Mouse (Mus musculus): ENCODE measurements around the gene Olfr1259. TPM values are rescaled to one million over a fixed set of nuclear protein-coding genes. Genes with fewer than 3 reads are reported as not detected.

Gene Olfr1259
- polyA plus RNA-seq (2014; fragmentation: Illumina TruSeq; extraction: RNeasy Lipid Tissue Mini Kit (QIAGEN cat#74804); ENCODE audit: low read depth, low replicate concordance), result not detected

GRCm38 (mm10) chr2:89948564-89948963, at the start of gene Olfr1259:
Gene Olfr1259, minus strand, starts transcription at chr2:89948664.

DNA sequence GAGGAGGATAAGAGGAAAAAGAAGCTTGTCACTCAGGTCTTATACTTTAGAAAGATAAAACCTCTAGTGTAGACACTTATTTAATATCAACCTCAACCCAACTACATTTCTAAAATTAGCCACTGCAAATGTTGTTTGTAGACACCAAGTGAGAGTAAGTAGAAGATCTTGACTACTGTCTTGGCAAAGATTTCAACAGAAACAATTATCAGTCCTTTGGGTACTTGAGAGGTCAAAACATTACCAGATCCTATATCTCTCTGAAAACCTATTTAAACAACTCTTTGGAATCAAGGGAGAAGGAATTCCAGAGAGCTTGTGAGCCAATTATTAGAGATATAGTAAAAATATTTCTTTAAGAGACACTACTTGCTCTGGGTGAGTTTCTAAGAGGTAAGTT, 42.5 kb upstream of the Olfr1259 start, which contains the start of gene Olfr1261:
TSS of gene Olfr1261 (plus strand) at position 301 of the 400 bp plus-strand sequence.

DNA sequence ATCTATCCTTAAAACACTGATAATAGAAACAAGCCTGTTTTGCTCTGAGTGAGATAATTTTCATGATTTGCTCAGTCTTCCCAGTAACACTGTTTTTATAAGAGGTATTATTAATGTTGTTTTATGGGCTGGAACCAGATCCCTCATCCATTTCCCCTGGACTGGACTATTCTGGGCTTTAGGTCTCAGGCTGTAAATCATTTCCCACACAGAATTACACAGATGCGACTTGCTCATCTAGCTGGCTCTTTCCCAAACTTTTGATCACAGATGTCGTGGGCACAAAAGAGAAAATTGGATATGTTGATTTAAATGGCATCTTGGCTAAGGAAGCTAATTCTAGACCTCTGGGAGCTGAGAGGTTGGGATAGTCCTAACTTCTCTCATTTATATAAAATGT, 25.7 kb upstream of the Olfr1259 start, which contains the start of gene Olfr1260:
TSS of gene Olfr1260 (plus strand) at position 157 of the 400 bp plus-strand sequence.

DNA sequence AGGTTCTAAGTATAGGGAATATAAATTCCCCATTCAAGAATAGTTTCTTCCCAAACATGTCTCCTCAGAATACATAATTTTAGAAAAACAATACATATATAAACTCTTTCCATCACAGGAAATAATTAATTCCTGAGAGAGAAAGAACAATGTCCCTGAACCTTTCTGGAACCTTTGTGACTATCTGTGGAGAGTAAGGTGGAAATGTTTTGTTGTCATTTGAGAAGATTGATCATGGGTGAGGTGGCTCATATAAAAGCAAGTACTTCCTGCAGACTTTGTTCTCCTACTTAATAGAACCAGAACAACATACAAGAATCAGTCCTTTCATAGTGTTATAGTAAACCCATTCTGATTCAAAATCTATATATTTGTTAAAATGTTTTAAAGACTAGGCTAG, 21.5 kb downstream of the Olfr1259 start, which contains the start of gene Olfr1258:
TSS of gene Olfr1258 (plus strand) at position 301 of the 400 bp plus-strand sequence.

Other genes with a start within 250 kb of the Olfr1259 start
- not detected for gene Olfr1252, start 223.7 kb downstream of the Olfr1259 start, polyA plus RNA-seq (2014; fragmentation: Illumina TruSeq; extraction: RNeasy Lipid Tissue Mini Kit (QIAGEN cat#74804); ENCODE audit: low read depth, low replicate concordance)
- not detected for gene Olfr1253, start 191.6 kb downstream of the Olfr1259 start, polyA plus RNA-seq (2014; fragmentation: Illumina TruSeq; extraction: RNeasy Lipid Tissue Mini Kit (QIAGEN cat#74804); ENCODE audit: low read depth, low replicate concordance)
- not detected for gene Olfr1254, start 155.0 kb downstream of the Olfr1259 start, polyA plus RNA-seq (2014; fragmentation: Illumina TruSeq; extraction: RNeasy Lipid Tissue Mini Kit (QIAGEN cat#74804); ENCODE audit: low read depth, low replicate concordance)
- gene Olfr1255, start 136.6 kb downstream of the Olfr1259 start, polyA plus RNA-seq (2014; fragmentation: Illumina TruSeq; extraction: RNeasy Lipid Tissue Mini Kit (QIAGEN cat#74804); ENCODE audit: low read depth, low replicate concordance), result not detected
- not detected for gene Olfr1256, start 107.1 kb downstream of the Olfr1259 start, polyA plus RNA-seq (2014; fragmentation: Illumina TruSeq; extraction: RNeasy Lipid Tissue Mini Kit (QIAGEN cat#74804); ENCODE audit: low read depth, low replicate concordance)
- not detected for gene Olfr48, start 100.5 kb downstream of the Olfr1259 start, polyA plus RNA-seq (2014; fragmentation: Illumina TruSeq; extraction: RNeasy Lipid Tissue Mini Kit (QIAGEN cat#74804); ENCODE audit: low read depth, low replicate concordance)
- gene Olfr1257, start 70.2 kb downstream of the Olfr1259 start, polyA plus RNA-seq (2014; fragmentation: Illumina TruSeq; extraction: RNeasy Lipid Tissue Mini Kit (QIAGEN cat#74804); ENCODE audit: low read depth, low replicate concordance), result not detected
- not detected for gene Olfr1258, start 21.4 kb downstream of the Olfr1259 start, polyA plus RNA-seq (2014; fragmentation: Illumina TruSeq; extraction: RNeasy Lipid Tissue Mini Kit (QIAGEN cat#74804); ENCODE audit: low read depth, low replicate concordance)
- not detected for gene Olfr1260, start 25.7 kb upstream of the Olfr1259 start, polyA plus RNA-seq (2014; fragmentation: Illumina TruSeq; extraction: RNeasy Lipid Tissue Mini Kit (QIAGEN cat#74804); ENCODE audit: low read depth, low replicate concordance)
- not detected for gene Olfr1261, start 42.6 kb upstream of the Olfr1259 start, polyA plus RNA-seq (2014; fragmentation: Illumina TruSeq; extraction: RNeasy Lipid Tissue Mini Kit (QIAGEN cat#74804); ENCODE audit: low read depth, low replicate concordance)
- not detected for gene Olfr1262, start 51.5 kb upstream of the Olfr1259 start, polyA plus RNA-seq (2014; fragmentation: Illumina TruSeq; extraction: RNeasy Lipid Tissue Mini Kit (QIAGEN cat#74804); ENCODE audit: low read depth, low replicate concordance)
- gene Olfr1263, start 63.5 kb upstream of the Olfr1259 start, polyA plus RNA-seq (2014; fragmentation: Illumina TruSeq; extraction: RNeasy Lipid Tissue Mini Kit (QIAGEN cat#74804); ENCODE audit: low read depth, low replicate concordance), result not detected
- gene Olfr1264, start 76.9 kb upstream of the Olfr1259 start, polyA plus RNA-seq (2014; fragmentation: Illumina TruSeq; extraction: RNeasy Lipid Tissue Mini Kit (QIAGEN cat#74804); ENCODE audit: low read depth, low replicate concordance), result not detected
- gene Olfr1265, start 86.7 kb upstream of the Olfr1259 start, polyA plus RNA-seq (2014; fragmentation: Illumina TruSeq; extraction: RNeasy Lipid Tissue Mini Kit (QIAGEN cat#74804); ENCODE audit: low read depth, low replicate concordance), result not detected
- not detected for gene Olfr140, start 114.9 kb upstream of the Olfr1259 start, polyA plus RNA-seq (2014; fragmentation: Illumina TruSeq; extraction: RNeasy Lipid Tissue Mini Kit (QIAGEN cat#74804); ENCODE audit: low read depth, low replicate concordance)
- gene Olfr1269, start 172.7 kb upstream of the Olfr1259 start, polyA plus RNA-seq (2014; fragmentation: Illumina TruSeq; extraction: RNeasy Lipid Tissue Mini Kit (QIAGEN cat#74804); ENCODE audit: low read depth, low replicate concordance), result not detected
- not detected for gene Olfr32, start 193.6 kb upstream of the Olfr1259 start, polyA plus RNA-seq (2014; fragmentation: Illumina TruSeq; extraction: RNeasy Lipid Tissue Mini Kit (QIAGEN cat#74804); ENCODE audit: low read depth, low replicate concordance)
- gene Olfr1270, start 204.4 kb upstream of the Olfr1259 start, polyA plus RNA-seq (2014; fragmentation: Illumina TruSeq; extraction: RNeasy Lipid Tissue Mini Kit (QIAGEN cat#74804); ENCODE audit: low read depth, low replicate concordance), result not detected

Data from adrenal gland, adult 10 weeks (tissue).